Mouse (Mus musculus) heart, adult 8-10 months (tissue): ENCODE results near the gene Mymk. TPM values are rescaled to one million over a fixed set of nuclear protein-coding genes. Genes with fewer than 3 reads are reported as not detected.

Experiments used
- DNase-seq: peaks from one replicate; pipeline ENCODE4 v3.0.0; 2022; ENCODE audit warnings: low spot score
- total RNA-seq, 4 experiments: library from RNA; stranded (reverse); gene quantifications; 2 replicates each; pipeline ENCODE4 v1.2.4; 2022

Mymk gene
- total RNA-seq, 4 experiments from 2014 or later: not detected

DNA sequence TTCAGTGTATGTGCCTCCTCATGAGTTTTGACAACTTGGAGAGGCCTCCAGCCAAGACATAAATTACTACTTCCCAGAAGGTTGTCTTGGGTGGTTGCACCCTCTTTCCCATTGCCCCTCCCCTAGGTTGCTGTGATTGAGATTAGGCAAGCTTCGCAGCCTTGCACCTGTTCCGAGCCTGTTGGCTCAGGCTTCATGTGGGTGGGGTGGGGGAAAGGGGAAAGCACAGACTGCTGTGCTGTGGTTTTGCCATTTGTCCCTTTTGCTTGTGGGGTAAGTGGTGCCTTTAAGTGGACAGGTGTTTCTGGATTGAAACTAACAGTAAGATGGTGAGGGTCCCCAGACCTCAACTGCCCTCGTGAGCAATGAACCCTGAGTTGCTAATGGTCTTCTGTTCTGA lies 36.0 kb downstream of the Mymk start:
- DNase-seq: no peak

DNA sequence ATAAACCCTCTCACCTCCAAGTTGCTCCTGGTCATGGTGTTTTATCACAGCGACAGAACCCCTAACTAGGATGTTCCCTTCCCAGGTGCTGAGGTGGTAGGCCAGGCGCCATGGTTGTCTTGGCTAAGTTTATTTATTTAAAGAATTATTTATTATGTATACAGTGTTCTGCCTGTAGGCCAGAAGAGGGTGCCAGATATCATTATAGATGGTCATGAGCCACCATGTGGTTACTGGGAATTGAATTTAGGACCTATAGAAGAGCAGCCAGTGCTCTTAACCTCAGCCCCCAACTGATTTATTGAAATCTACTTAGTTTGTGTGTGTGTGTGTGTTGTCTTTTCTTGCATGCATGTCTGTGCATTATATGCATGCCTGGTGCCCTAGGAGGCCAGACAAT lies 39.6 kb downstream of the Mymk start:
- no peak for DNase-seq

DNA sequence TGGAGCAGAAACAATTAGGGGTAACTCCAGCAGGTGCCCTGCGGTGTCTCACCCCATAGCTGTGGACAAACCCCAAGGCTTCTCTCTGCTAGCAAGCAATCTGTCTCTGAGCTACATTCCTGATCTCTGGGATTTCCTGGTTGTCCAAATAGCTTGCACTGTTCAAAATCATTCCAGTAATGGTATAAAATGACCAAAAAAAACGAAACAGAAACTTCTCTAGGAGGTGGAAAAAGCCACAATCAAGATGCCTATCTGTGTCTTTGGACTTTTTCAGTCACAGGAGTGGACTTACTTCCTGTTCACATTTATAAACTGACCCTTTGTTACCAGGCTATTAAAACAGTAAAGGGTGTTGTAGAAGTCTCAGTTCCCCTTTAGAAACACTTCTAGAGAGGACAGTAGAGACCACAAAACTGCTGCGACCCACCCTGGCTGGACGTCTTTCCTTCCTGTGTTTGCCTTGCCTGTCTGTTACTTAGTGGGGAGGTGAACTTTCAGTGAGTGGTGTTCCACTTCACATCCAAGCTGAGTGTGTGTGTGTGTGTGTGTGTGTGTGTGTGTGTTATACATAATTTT lies 43.5 kb downstream of the Mymk start:
- no peak for DNase-seq

DNA sequence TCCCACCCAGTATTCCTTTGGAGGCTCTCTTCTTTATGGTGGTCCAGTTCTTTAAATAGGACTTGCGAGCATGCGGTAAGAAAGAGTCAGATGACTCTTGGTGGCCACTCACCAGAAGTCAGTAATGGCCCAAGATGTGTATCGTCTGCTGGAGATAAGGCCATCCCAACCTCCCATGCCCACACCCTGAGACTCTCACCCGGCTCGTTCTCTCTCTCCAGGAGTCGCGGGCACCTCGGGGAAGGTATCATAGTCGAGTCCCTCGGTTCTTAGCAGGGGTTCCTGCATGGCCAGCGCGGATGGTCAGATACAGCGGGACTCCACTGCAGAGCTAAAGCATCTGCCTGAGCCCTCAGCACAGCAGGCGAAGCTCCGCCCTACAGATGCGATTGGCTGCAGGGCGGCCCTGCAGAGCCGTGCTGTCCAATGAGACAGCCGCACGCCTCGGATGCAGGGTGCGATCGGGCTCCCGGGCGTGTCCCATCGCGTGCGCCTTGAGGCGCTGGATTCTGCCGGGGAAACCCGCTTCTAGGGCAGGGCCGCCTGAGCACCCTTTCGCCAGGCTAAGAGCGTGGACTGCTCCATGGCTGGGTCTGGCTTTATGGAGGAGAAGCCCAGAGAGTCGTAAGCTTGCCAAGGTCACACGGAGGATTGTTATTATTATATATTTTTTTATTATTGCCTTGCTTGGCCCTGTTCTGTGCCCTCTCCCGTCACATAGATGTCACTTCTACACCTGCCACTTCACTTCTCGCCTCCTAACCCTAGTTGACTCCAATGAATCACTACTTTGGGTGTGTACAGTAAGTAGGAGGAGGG lies 44.2 kb downstream of the Mymk start, which contains the start of gene Slc2a6:
Slc2a6 (minus strand) TSS at position 381 of the 819 bp plus-strand sequence.
- peak; percentile 82 for DNase-seq

DNA sequence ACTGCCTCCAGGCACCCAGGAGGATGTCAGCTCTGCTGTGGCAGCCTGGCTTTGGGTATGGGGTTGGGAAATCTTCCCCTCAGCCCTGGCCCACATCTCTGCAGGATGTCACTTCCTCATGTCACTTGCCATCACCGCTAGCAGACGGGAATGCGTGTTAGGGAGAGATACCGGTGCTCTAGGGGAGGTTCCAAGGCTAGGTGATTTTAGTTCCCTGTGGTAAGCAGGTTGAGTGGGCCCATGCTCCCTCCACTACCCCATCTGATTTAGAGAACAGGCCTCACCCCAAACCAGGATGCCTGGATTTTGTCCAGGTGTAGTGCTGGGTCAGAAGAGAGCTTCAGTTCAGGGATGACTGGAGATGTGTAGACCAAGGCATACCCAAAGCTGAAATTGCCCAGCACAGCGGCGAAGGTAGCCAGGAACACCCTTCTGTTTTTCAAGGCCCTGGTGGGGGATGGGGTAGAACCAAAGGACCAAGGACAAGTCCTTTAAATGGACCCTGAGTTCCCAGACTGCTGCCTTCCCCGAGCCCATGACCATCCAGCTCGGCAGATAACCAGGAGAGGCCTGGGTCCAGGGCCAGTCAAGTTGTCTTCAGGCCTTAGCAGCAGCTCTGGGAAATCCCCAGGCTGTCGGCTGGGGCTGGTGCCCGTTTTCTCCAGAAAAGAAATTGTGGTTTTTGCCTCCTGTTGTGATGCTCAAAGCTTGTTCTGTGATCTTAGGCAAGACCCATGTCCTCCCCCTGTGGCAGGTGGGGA lies 44.9 kb downstream of the Mymk start:
- DNase-seq: no peak

DNA sequence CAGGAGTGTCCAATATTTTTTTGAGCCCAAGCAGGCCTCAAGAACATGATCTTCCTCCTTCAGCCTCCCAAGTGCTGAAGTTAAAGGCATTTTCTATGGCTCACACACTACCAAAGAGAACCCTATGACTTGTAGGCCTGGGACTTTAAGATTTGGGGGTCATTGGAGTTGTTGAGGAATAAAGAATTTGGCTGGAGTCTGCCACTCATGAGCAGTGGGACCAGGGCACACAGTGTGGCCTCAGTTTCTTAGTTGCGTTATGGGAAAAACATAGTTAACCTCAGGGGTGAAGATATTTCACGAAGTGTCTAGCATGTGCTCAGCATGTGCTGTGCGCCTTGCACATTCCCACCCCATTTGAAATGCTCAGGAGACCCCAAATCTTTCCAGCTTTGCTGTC lies 45.6 kb downstream of the Mymk start:
- DNase-seq: no peak

DNA sequence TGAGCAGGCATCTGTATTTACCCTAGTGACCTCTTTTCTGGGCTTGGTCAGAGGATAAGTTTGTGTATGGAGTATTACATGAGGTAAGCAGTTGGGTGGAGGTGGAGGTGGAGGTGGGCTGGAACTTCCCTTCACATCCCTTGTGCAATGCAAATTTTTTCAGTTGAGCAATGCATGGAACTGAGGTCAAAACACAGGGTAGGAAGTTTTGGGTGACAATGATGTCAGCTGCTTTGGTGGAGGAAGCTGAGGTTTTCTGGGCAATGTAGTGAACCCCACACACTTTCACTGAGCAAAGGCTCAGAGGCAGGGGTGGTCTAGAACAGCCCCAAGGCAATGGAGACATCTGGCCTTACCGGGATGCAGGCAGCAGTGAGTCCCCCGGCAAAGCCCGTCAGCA lies 46.4 kb downstream of the Mymk start:
- no peak for DNase-seq

DNA sequence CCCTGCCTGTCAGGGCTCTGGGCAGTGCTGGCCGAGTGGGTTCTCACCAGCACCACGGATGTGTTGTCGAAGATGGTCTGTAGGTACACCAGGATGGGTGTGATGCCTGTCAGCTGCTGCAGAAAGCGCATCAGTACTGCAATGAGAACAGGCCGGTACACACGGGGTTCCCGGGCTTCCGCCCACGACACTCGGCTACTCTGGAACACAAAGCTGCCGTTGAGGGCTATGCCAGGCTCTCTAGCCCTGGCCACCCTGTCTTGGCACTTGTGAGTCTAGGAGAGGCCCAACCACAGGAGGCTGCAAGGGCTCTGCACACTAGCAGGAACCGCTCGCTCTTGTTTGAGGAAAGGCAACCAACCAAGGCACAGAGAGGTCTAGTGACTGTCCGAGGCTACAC lies 47.8 kb downstream of the Mymk start:
- no peak for DNase-seq

DNA sequence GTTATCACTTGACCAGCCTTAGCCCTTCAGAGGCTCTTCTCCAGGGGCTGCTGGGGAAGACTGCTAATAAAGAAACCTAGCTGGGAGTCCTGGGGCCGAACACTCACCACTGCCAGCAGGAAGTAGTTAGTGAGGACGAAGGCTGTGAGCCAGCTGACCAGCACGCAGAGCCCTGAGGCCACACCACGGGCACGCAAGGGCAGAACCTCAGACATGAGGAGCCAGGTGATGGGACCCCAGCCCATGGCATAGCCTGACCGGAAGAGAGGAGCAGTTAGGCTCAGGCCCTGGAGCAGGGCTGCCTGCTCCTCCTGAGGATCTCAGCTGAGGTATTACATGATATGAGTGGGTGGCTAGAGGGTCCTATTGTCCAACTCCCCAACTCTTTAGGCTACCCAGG lies 49.4 kb downstream of the Mymk start:
- DNase-seq: no peak

DNA sequence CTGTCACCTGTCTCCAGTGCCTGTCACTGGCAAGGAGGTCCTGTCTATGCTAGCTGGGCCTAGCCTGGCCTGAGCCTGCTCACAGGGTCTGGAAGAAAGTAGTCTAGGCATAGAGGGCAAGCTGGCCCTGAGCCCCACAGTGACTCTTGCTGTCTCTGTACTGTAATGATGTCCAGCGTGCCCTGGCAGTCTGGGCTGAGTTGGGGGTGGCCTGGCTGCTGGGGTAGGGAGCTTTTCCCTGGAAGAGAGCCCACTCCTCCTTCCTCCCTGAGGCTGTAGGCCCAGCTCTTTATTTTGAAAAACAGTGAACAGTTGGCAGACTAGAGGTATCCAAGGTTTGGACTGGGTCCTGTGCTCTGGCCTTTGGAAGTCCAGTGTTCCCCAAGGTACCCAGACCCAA lies 50.9 kb downstream of the Mymk start:
- no peak for DNase-seq

DNA sequence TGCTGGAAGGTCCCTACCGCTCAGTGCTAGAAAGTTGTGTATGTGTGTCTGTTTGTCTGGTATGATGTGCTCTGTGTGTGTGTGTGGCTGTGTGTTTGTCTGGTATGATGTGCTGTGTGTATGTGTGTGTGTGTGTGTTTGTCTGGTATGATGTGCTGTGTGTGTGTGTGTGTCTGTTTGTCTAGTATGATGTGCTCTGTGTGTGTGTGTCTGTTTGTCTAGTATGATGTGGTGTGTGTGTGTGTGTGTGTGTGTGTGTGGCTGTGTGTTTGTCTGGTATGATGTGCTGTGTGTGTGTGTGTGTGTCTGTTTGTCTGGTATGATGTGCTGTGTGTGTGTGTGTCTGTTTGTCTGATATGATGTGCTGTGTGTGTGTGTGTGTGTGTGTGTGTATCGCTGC lies 52.4 kb downstream of the Mymk start:
- no peak for DNase-seq

DNA sequence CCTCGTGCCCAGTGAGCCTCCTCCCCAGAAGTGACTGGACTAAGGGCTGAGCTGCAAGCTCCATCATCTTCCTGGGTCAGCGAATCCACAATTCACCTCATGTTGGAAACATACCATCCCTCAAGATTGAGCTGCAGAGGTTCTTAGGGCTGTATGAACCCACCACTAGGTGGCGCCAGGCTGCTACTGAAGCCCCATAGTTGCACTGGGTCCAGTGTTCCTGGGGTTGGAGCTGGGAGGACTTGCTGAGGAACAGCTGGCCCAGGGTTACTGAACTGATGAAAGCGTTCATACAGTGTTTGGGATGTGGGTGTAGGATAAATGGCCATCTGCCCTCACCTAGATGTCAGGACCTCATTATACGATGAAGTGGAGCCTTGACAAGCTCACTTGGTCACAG lies 54.2 kb downstream of the Mymk start:
- DNase-seq: peak; percentile 64

Other genes starting within 250 kb of the Mymk start
- gene Abo, start 207.2 kb downstream of the Mymk start, total RNA-seq: not detected
- gene Surf6, start 169.3 kb downstream of the Mymk start, total RNA-seq: 10 to 100 TPM; 11.0 to 13.7 (median 12.1) TPM
- 10 to 100 TPM; 24.2 to 26.9 (median 24.8) TPM for gene Med22, start 161.5 kb downstream of the Mymk start, total RNA-seq
- 100 to 1,000 TPM; 268 to 317 (median 304) TPM for gene Rpl7a, start 161.4 kb downstream of the Mymk start, total RNA-seq
- gene Surf2, start 155.8 kb downstream of the Mymk start, total RNA-seq: 10 to 100 TPM; 15.0 to 21.4 (median 17.0) TPM
- 10 to 100 TPM; 58.5 to 70.1 (median 64.5) TPM for gene Surf1, start 155.6 kb downstream of the Mymk start, total RNA-seq
- 10 to 100 TPM; 85.4 to 92.1 (median 86.7) TPM for gene Surf4, start 138.3 kb downstream of the Mymk start, total RNA-seq
- gene Stkld1, start 138.1 kb downstream of the Mymk start, total RNA-seq: not detected
- 10 to 100 TPM; 10.5 to 15.1 (median 13.1) TPM for gene Rexo4, start 107.8 kb downstream of the Mymk start, total RNA-seq
- not detected for gene Adamts13, start 98.8 kb downstream of the Mymk start, total RNA-seq
- 10 to 100 TPM; 44.4 to 51.6 (median 48.5) TPM for gene Cacfd1, start 62.3 kb downstream of the Mymk start, total RNA-seq
- gene Slc2a6, start 44.2 kb downstream of the Mymk start, total RNA-seq: 1 to 10 TPM in 1 of 4 experiments, under 1 TPM in 3; 0.27 to 1.5 (median 0.56) TPM
- gene Adamtsl2, start 7.2 kb upstream of the Mymk start, total RNA-seq: 1 to 10 TPM; 4.4 to 6.6 (median 5.1) TPM
- under 1 TPM; 0.27 to 0.63 (median 0.48) TPM for gene Fam163b, start 70.3 kb upstream of the Mymk start, total RNA-seq
- 1 to 10 TPM; 1.5 to 3.4 (median 1.8) TPM for gene Dbh, start 93.1 kb upstream of the Mymk start, total RNA-seq
- 10 to 100 TPM in 2 of 4 experiments, 1 to 10 TPM in 2; 3.5 to 13.3 (median 7.6) TPM for gene Sardh, start 176.2 kb upstream of the Mymk start, total RNA-seq